Mouse (Mus musculus): ENCODE results near the gene Fst. TPM values are rescaled to one million over a fixed set of nuclear protein-coding genes. Genes with fewer than 3 reads are reported as not detected.

Gene Fst
- polyA plus RNA-seq, 1 experiment from 2014 or later, result 7.4 TPM

DNA sequence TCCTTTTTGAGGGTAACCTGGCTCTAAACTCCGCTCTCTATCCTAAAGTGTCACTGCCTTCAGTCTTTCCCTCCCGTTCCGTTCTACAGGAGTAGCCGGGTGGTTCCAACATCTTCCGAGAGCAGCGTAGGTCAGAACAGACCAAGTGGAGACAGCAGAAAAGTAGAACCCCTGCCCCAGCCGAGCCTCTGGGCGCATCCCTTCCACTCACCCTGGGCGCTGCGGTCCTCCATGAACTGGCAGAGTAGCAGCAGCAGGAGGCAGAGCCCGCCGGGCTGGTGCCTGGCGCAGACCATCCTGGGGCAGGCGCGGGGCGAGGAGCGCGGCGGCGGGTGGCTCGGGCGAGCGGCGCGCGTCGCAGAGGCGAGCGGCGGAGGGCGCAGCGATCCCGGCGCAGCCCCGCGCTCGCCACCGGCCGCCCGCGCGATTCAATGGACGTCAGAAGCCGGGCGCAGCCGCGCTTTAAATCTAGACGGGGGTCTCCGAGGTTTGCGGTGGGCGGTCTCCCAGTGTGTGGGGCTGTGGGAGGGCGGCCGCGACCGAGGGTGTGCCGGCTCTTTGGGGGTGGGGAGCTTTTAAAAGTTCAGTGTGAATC is 363 bp downstream of the Fst start:
- Histone ChIP-seq H3K36me3 (no peaks in the 10 kb centered on the region), H3K27me3 (replicated peaks) (peaks cover 87% of the 10 kb centered on the region), H3K9me3 (replicated peaks) (no peaks in the 10 kb centered on the region), H3K4me1 (peaks cover 28% of the 10 kb centered on the region), H3K9ac (no peak overlapping the region), H3K4me2 (peak overlapping the region; percentile 68), H3K4me3 (peak overlapping the region; percentile 54), H3K27ac (peak overlapping the region; percentile 48; the same call in 1 of the 2 replicates)
- ATAC-seq, result peak; percentile 44
- WGBS (ENCODE audit: insufficient replicate concordance), result under 1% methylated on average over 54 of the region's 56 CpGs

GRCm38 (mm10) chr13:114457567-114458120 is 1.1 kb downstream of the Fst start:
- H3K27me3 ChIP-seq (replicated peaks), result peaks cover 82% of the 10 kb centered on the region
- H3K9ac ChIP-seq, result no peak overlapping the region
- ATAC-seq, result no peak
- H3K27ac ChIP-seq, result no peak overlapping the region
- H3K9me3 ChIP-seq (replicated peaks), result no peaks in the 10 kb centered on the region
- 4% methylated on average over 15 of the region's 15 CpGs for WGBS (ENCODE audit: insufficient replicate concordance)
- peaks cover 28% of the 10 kb centered on the region for H3K4me1 ChIP-seq
- peak overlapping the region; percentile 68 for H3K4me2 ChIP-seq
- peak overlapping the region; percentile 54 for H3K4me3 ChIP-seq
- no peaks in the 10 kb centered on the region for H3K36me3 ChIP-seq

GRCm38 (mm10) chr13:114456766-114457566 is 1.8 kb downstream of the Fst start:
- Histone ChIP-seq H3K27ac (no peak overlapping the region), H3K4me2 (peak overlapping the region; percentile 68), H3K9me3 (replicated peaks) (no peaks in the 10 kb centered on the region), H3K4me3 (peak overlapping the region; percentile 54), H3K27me3 (replicated peaks) (peaks cover 80% of the 10 kb centered on the region), H3K9ac (no peak overlapping the region), H3K36me3 (no peaks in the 10 kb centered on the region), H3K4me1 (peaks cover 28% of the 10 kb centered on the region)
- no peak for ATAC-seq
- 1% methylated on average over 44 of the region's 44 CpGs for WGBS (ENCODE audit: insufficient replicate concordance)

DNA sequence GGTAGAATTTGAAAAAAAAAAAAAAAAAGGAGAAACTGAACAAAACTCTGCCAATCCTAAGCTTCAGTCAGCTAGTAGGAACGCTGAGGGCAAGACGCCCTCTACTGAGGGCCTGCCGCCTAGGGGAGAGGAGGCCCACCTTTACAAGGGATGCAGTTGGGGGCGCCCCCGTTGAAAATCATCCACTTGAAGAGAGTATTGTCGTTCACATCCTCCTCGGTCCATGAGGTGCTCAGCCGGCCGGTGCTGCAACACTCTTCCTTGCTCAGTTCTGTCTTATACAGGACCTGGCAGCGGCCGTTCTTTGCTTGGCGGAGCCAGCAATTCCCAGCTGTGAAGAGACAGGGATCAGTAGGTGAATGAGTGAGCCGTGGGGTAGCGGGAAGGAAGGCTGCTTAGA is 2.5 kb downstream of the Fst start:
- Histone ChIP-seq H3K9me3 (replicated peaks) (no peaks in the 10 kb centered on the region), H3K4me2 (peak overlapping the region; percentile 68), H3K9ac (no peak overlapping the region), H3K36me3 (no peaks in the 10 kb centered on the region), H3K4me1 (peaks cover 28% of the 10 kb centered on the region), H3K27ac (no peak overlapping the region), H3K27me3 (replicated peaks) (peaks cover 73% of the 10 kb centered on the region), H3K4me3 (peak overlapping the region; percentile 54)
- ATAC-seq, result no peak
- WGBS (ENCODE audit: insufficient replicate concordance), result 7% methylated on average over 14 of the region's 14 CpGs

DNA sequence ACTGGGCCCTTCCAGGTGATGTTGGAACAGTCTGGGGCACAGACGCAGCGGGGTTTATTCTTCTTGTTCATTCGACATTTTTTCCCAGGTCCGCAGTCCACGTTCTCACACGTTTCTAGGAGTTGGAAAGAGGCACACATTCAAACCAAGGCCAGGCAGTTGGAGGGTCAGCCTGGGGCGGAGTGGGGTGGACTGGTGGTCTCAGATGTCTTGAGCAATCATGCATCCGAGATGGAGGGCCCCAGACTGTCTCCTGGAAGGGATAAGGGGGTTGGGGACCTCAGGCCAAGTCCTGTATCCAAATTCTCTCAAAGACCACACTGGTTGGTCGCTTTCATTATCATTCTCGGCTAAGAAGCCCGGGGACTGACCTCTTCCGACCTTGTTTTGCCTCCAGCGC is 3.0 kb downstream of the Fst start:
- WGBS (ENCODE audit: insufficient replicate concordance), result 57% methylated on average over 13 of the region's 13 CpGs
- Histone ChIP-seq H3K9ac (no peak overlapping the region), H3K4me2 (no peak overlapping the region), H3K9me3 (replicated peaks) (no peaks in the 10 kb centered on the region), H3K36me3 (no peaks in the 10 kb centered on the region), H3K27ac (no peak overlapping the region), H3K4me1 (peaks cover 28% of the 10 kb centered on the region), H3K4me3 (no peak overlapping the region), H3K27me3 (replicated peaks) (peaks cover 69% of the 10 kb centered on the region)
- no peak for ATAC-seq

DNA sequence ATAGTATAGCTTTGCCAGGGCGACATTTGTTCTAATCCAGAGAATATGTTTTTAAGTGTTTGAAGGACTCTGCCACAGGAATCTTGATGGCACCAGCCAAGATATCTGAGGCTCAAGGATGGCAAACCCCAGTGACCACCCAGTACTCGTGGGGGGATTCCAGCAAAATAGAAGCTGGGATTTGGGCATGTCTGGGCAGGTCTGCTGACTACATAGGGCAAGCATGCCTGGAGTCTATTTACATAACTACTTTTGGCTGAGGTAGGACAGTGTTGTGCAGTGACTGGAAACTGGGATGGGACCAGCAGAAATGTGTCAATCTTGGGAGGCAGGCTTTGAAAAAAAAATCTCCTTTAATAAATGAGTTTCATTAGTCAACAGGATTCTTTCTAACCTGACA is 11.5 kb downstream of the Fst start:
- ATAC-seq, result no peak
- no peak overlapping the region for H3K4me2 ChIP-seq
- no peaks in the 10 kb centered on the region for H3K27me3 ChIP-seq (replicated peaks)
- H3K9ac ChIP-seq, result no peak overlapping the region
- 44% methylated on average over 2 of the region's 2 CpGs for WGBS (ENCODE audit: insufficient replicate concordance)
- H3K4me3 ChIP-seq, result no peak overlapping the region
- no peaks in the 10 kb centered on the region for H3K4me1 ChIP-seq
- H3K9me3 ChIP-seq (replicated peaks), result no peaks in the 10 kb centered on the region
- H3K36me3 ChIP-seq, result no peaks in the 10 kb centered on the region
- H3K27ac ChIP-seq, result no peak overlapping the region

DNA sequence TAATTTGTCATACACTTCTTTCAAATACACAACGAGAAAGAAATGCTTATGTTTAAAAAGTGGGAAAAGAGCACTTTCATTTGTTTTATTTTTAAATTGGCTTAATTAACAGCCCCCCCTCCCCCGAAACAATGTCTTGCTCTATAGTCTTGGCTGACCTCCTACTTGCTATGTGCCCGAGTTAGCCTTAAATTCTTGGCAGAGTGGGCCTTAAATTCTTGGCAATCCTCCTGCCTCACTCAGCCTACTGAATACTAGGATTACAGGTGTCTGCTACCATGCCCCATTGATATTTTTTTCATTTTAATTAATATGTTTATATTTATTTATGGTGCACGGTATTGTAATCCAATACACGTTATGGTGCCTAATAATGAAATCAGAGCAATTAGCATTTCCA is 26.3 kb downstream of the Fst start:
- no peak for ATAC-seq
- no peaks in the 10 kb centered on the region for H3K4me1 ChIP-seq
- H3K9ac ChIP-seq, result no peak overlapping the region
- H3K9me3 ChIP-seq (replicated peaks), result no peaks in the 10 kb centered on the region
- no peaks in the 10 kb centered on the region for H3K27me3 ChIP-seq (replicated peaks)
- no peak overlapping the region for H3K4me3 ChIP-seq
- no peaks in the 10 kb centered on the region for H3K36me3 ChIP-seq
- H3K27ac ChIP-seq, result no peak overlapping the region
- WGBS (ENCODE audit: insufficient replicate concordance), result 65% methylated on average over 5 of the region's 5 CpGs
- H3K4me2 ChIP-seq, result no peak overlapping the region

- Histone ChIP-seq H3K4me2 (no peak overlapping the region), H3K4me1 (no peaks in the 10 kb centered on the region), H3K9me3 (replicated peaks) (no peaks in the 10 kb centered on the region), H3K4me3 (no peak overlapping the region), H3K36me3 (no peaks in the 10 kb centered on the region), H3K27ac (no peak overlapping the region), H3K27me3 (replicated peaks) (no peaks in the 10 kb centered on the region), H3K9ac (no peak overlapping the region)
- WGBS (ENCODE audit: insufficient replicate concordance), result 88% methylated on average over 5 of the region's 5 CpGs
- ATAC-seq, result no peak
These were observed 33.5 kb downstream of the Fst start for GRCm38 (mm10) chr13:114425230-114425629.

DNA sequence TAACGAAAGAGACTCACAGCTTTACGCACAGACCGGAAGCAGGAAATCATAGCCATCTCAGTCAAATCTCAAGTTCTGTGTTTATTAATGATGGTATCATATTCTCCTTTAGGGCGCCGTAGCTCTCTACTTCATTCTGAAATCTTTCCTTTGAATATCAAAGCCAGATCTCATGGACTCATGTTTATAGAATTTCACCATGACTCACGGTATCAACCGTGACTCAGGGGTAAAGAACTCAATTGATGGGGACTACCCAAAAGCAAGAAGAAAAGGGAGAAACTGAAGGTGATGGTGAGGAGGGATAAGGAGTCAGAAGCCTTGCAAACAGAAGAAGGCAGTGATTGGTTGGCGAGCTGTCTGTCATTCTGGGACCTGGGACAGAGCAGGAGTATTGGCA is 38.5 kb downstream of the Fst start:
- H3K9ac ChIP-seq, result no peak overlapping the region
- H3K4me1 ChIP-seq, result no peaks in the 10 kb centered on the region
- H3K36me3 ChIP-seq, result no peaks in the 10 kb centered on the region
- H3K27ac ChIP-seq, result no peak overlapping the region
- H3K9me3 ChIP-seq (replicated peaks), result no peaks in the 10 kb centered on the region
- no peak for ATAC-seq
- no peaks in the 10 kb centered on the region for H3K27me3 ChIP-seq (replicated peaks)
- H3K4me2 ChIP-seq, result no peak overlapping the region
- H3K4me3 ChIP-seq, result no peak overlapping the region
- WGBS (ENCODE audit: insufficient replicate concordance), result 74% methylated on average over 8 of the region's 8 CpGs

DNA sequence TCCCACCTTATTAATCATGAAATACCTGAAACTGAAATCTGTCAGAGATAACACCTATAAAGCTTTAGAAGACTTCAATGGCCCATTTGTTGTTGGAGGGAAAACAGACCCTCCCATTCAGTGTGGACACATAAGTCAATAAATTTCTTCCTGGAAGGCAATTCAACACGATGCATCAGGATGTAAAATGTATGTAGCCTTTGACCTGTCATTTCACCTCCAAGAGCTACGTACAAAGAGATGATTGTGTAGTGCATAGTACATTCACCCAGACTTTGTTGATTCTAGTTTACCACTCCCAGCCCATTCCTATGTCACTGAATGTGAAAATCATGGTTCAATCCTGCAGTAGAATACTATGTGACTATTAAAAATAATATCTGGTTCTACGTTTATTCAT is 39.4 kb downstream of the Fst start:
- WGBS (ENCODE audit: insufficient replicate concordance), result 70% methylated on average over 3 of the region's 3 CpGs
- ATAC-seq, result no peak
- no peak overlapping the region for H3K27ac ChIP-seq
- no peaks in the 10 kb centered on the region for H3K36me3 ChIP-seq
- H3K9me3 ChIP-seq (replicated peaks), result no peaks in the 10 kb centered on the region
- no peak overlapping the region for H3K9ac ChIP-seq
- no peaks in the 10 kb centered on the region for H3K4me1 ChIP-seq
- H3K4me2 ChIP-seq, result no peak overlapping the region
- H3K4me3 ChIP-seq, result no peak overlapping the region
- no peaks in the 10 kb centered on the region for H3K27me3 ChIP-seq (replicated peaks)

DNA sequence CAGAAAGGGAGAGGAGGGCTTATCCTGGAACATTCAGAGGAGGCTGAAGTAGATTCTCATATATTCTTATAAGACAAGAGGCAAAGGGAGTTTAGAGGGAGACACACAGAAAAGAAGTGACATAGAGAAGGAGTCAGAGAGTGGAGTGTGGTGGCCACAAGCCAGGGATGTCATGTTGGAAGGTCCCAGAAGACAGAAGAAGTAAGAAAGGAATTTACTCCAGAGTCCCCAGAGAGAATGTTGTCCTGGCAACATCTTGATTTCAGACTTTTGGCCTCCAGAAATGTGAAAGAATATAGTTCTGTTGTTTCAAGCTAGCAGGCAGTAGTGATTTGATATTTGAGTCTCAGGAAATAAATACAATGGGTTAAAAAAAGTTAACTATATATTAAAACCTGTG is 46.4 kb downstream of the Fst start:
- no peaks in the 10 kb centered on the region for H3K36me3 ChIP-seq
- no peaks in the 10 kb centered on the region for H3K9me3 ChIP-seq (replicated peaks)
- no peak overlapping the region for H3K27ac ChIP-seq
- H3K27me3 ChIP-seq (replicated peaks), result no peaks in the 10 kb centered on the region
- ATAC-seq, result no peak
- H3K4me1 ChIP-seq, result no peaks in the 10 kb centered on the region
- H3K4me2 ChIP-seq, result no peak overlapping the region
- H3K4me3 ChIP-seq, result no peak overlapping the region
- H3K9ac ChIP-seq, result no peak overlapping the region

GRCm38 (mm10) chr13:114406866-114407265 is 51.9 kb downstream of the Fst start:
- 24% methylated on average over 5 of the region's 5 CpGs for WGBS (ENCODE audit: insufficient replicate concordance)
- H3K36me3 ChIP-seq, result no peaks in the 10 kb centered on the region
- no peak overlapping the region for H3K4me2 ChIP-seq
- no peaks in the 10 kb centered on the region for H3K27me3 ChIP-seq (replicated peaks)
- ATAC-seq, result no peak
- no peaks in the 10 kb centered on the region for H3K9me3 ChIP-seq (replicated peaks)
- no peaks in the 10 kb centered on the region for H3K4me1 ChIP-seq
- no peak overlapping the region for H3K27ac ChIP-seq
- H3K4me3 ChIP-seq, result no peak overlapping the region
- no peak overlapping the region for H3K9ac ChIP-seq

Data from liver, embryonic 12.5 days (tissue).